8 mouse cellular contexts compared by ENCODE assay signal in the genomic region with DNA sequence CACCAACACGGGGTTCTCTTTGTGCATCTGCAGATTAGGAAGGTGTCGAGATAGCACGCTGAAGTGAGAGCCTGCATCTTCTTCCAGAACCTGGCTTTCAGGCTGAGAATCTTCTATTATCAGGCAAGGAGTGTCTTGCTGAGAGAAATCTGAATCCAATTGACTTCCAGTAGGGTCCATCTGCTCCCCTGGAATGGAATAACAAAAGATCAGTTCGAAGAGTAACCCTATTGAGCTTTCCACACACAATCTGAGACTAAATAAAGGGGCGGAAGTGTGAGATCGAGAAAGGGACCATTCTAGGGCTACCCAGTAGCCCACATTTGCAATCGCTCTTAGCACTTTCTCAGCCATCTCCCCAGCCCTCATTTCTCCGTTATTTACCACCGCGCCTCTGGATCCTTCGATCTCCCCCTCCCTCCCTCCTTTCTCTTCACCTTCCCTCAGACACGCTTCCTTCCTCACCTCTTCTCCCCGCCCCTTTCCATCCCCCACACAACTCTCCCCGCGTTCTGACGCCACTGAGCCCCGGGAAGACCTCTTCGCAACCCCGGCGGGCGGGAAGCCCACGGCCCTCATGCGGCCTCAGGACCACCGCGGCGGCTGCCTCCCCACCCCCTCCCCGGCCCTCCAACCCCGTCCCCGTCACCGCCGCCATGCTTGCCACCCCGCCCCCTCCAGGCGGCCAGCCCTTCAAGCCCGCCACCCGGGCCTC. TPM values are rescaled to one million over a fixed set of nuclear protein-coding genes. Genes with fewer than 3 reads are reported as not detected.
DNase-seq lines count a peak whose midpoint lies in the region; ATAC-seq and TF ChIP-seq lines count a peak whose summit lies in the region.

No protein-coding gene starts in this region.

- H3K27me3 ChIP-seq in heart, embryonic 16.5 days (ENCODE audit: control insufficient read depth, insufficient read depth, low read length) = no peaks in the 10 kb centered on the region
- peaks cover 6% of the 10 kb centered on the region for H3K27me3 ChIP-seq in Patski
- no peaks in the 10 kb centered on the region for H3K27me3 ChIP-seq in forebrain, embryonic 13.5 days
- H3K27me3 ChIP-seq in liver, embryonic 14.5 days (ENCODE audit: control insufficient read depth, insufficient read depth, low read length) = no peaks in the 10 kb centered on the region

- TF ChIP-seq EP300 in liver, embryonic 14.5 days (IDR thresholded peaks at IDR 0.05; ENCODE audit: low read depth) = no peak

- in situ Hi-C loops in Patski (cut with MboI; ENCODE audit: low pct_unique_long_range_greater_than_20kb) = no loop called here

- no peak for DNase-seq in heart, adult 8-10 months (ENCODE audit: low spot score)
- no peak for DNase-seq in Patski (ENCODE audit: low read depth, low spot score)
- no peak for DNase-seq in liver, embryonic 14.5 days (ENCODE audit: low read depth in 3 of 3, low spot score in 3 of 3)
- no peak for DNase-seq in right cerebral cortex, postnatal 25 days
- no peak for DNase-seq in adrenal gland, adult 18-20 months (ENCODE audit: low spot score in 2 of 2)
- DNase-seq in lung, postnatal 25 days (ENCODE audit: low spot score) = no peak

- H3K4me2 ChIP-seq in heart, embryonic 16.5 days (ENCODE audit: low read depth, low read length) = peak overlapping the region; percentile 78
- peak overlapping the region; percentile 72 for H3K4me2 ChIP-seq in forebrain, embryonic 13.5 days
- peak overlapping the region; percentile 99 for H3K4me2 ChIP-seq in liver, embryonic 14.5 days (ENCODE audit: low read depth)

- H3K9me3 ChIP-seq in heart, embryonic 16.5 days (replicated peaks; ENCODE audit: control insufficient read depth, low read length) = no peaks in the 10 kb centered on the region
- no peaks in the 10 kb centered on the region for H3K9me3 ChIP-seq in forebrain, embryonic 13.5 days (replicated peaks)
- no peaks in the 10 kb centered on the region for H3K9me3 ChIP-seq in liver, embryonic 14.5 days (ENCODE audit: control insufficient read depth, low read length)

- peaks cover 15% of the 10 kb centered on the region for H3K4me1 ChIP-seq in heart, embryonic 16.5 days (ENCODE audit: control insufficient read depth, insufficient read depth, low read length)
- H3K4me1 ChIP-seq in forebrain, embryonic 13.5 days = peaks cover 48% of the 10 kb centered on the region
- peaks cover 4 to 7% of the 10 kb centered on the region in 2 experiments; a peak in 3 of 4 replicates for H3K4me1 ChIP-seq in liver, embryonic 14.5 days (replicated peaks; ENCODE audit: control insufficient read depth in 2 of 2, insufficient read depth in 2 of 2, low read length in 1 of 2)

- H3K36me3 ChIP-seq in heart, embryonic 16.5 days (ENCODE audit: control insufficient read depth, insufficient read depth) = peaks cover 12% of the 10 kb centered on the region
- H3K36me3 ChIP-seq in forebrain, embryonic 13.5 days (ENCODE audit: poor library complexity, severe bottlenecking) = peaks cover 37% of the 10 kb centered on the region
- no peaks in the 10 kb centered on the region for H3K36me3 ChIP-seq in liver, embryonic 14.5 days (replicated peaks; ENCODE audit: control insufficient read depth, insufficient read depth, low read depth)

- TF ChIP-seq CTCF in Patski (IDR thresholded peaks at IDR 0.05) = no peak
- TF ChIP-seq CTCF in liver, embryonic 14.5 days (IDR thresholded peaks at IDR 0.05; ENCODE audit: low read depth) = no peak

- peak overlapping the region; percentile 74 for H3K27ac ChIP-seq in heart, embryonic 16.5 days (ENCODE audit: low read length)
- peak overlapping the region; percentile 94 for H3K27ac ChIP-seq in forebrain, embryonic 13.5 days
- H3K27ac ChIP-seq in liver, embryonic 14.5 days = no peak overlapping the region

- CTCF ChIA-PET in Patski (lab: Charles Lee) = no interaction called here

- POLR2A ChIA-PET in Patski (lab: Charles Lee) = no interaction called here

- peak overlapping the region; percentile 73 for H3K4me3 ChIP-seq in heart, embryonic 16.5 days (ENCODE audit: low read length)
- peak overlapping the region; percentile 87 for H3K4me3 ChIP-seq in forebrain, embryonic 13.5 days
- peak overlapping the region; percentile 74 to 98 for H3K4me3 ChIP-seq in liver, embryonic 14.5 days (ENCODE audit: insufficient read depth in 1 of 2, low read depth in 2 of 2, low read length in 2 of 2)

- 3% methylated on average over 35 of the region's 35 CpGs for WGBS in heart, embryonic 16.5 days
- under 1% methylated on average over 35 of the region's 35 CpGs for WGBS in forebrain, embryonic 13.5 days
- 2% methylated on average over 34 of the region's 35 CpGs for WGBS in liver, embryonic 14.5 days (ENCODE audit: insufficient replicate concordance)

- H3K9ac ChIP-seq in heart, embryonic 16.5 days (ENCODE audit: low read length) = peak overlapping the region; percentile 88
- H3K9ac ChIP-seq in forebrain, embryonic 13.5 days = peak overlapping the region; percentile 88
- H3K9ac ChIP-seq in liver, embryonic 14.5 days (replicated peaks) = peak overlapping the region; percentile 81

- peak; percentile 42 for ATAC-seq in heart, embryonic 16.5 days (replicated peaks; ENCODE audit: extremely low read depth, insufficient read depth, low FRiP score)
- ATAC-seq in Patski = peak; percentile 25
- ATAC-seq in forebrain, embryonic 13.5 days = peak; percentile 84
- ATAC-seq in liver, embryonic 14.5 days (ENCODE audit: insufficient read depth) = peak; percentile 66

RNA-seq across cellular contexts. Expression of a gene that starts 0.5 kb away (rescaled TPM):
- 34.5 and 42.4 TPM in 2 replicates for polyA plus RNA-seq in heart, embryonic 16.5 days (2015; fragmentation: Nextera tagmentation; extraction: Ambion mirVana)
- 10 to 100 TPM; 30.3 to 39.2 (median 33.5) TPM for total RNA-seq in heart, adult 8-10 months (2022)
- 58.4 TPM for polyA plus RNA-seq in Patski (2021)
- polyA plus RNA-seq in forebrain, embryonic 13.5 days (2015; fragmentation: Nextera tagmentation; extraction: Ambion mirVana) = 179 and 204 TPM in 2 replicates
- 16.4 and 17.0 TPM in 2 replicates for polyA plus RNA-seq in liver, embryonic 14.5 days (2012; rRNA removed)
- polyA plus RNA-seq in liver, embryonic 14.5 days (2014; fragmentation: Nextera tagmentation; extraction: Ambion mirVana) = 14.1 and 18.5 TPM in 2 replicates
- total RNA-seq in adrenal gland, adult 18-20 months (2021) = 10 to 100 TPM; 61.6 to 69.8 TPM

RNA-seq across cellular contexts. Expression of a gene that starts 18.7 kb away (rescaled TPM):
- 3.7 and 4.0 TPM in 2 replicates for polyA plus RNA-seq in heart, embryonic 16.5 days (2015; fragmentation: Nextera tagmentation; extraction: Ambion mirVana)
- total RNA-seq in heart, adult 8-10 months (2022) = 1 to 10 TPM; 4.7 to 6.0 (median 5.2) TPM
- polyA plus RNA-seq in Patski (2021) = 1.4 TPM
- 13.2 and 14.7 TPM in 2 replicates for polyA plus RNA-seq in forebrain, embryonic 13.5 days (2015; fragmentation: Nextera tagmentation; extraction: Ambion mirVana)
- polyA plus RNA-seq in liver, embryonic 14.5 days (2012; rRNA removed) = 0.04 TPM in 2 replicates
- polyA plus RNA-seq in liver, embryonic 14.5 days (2014; fragmentation: Nextera tagmentation; extraction: Ambion mirVana) = 0.09 TPM in 1 of 2 replicates, not detected in the other
- total RNA-seq in adrenal gland, adult 18-20 months (2021) = 1 to 10 TPM; 6.5 to 7.6 TPM

Comparison
In these comparisons a context has a peak if more than half of its experiments do, and no peak if none do; other contexts are left out.
1. ATAC-seq: peak in every context shown above with its lines; median percentile 84 in forebrain, embryonic 13.5 days; 66 in liver, embryonic 14.5 days; 42 in heart, embryonic 16.5 days; 25 in Patski.